In genomic region chr8:91518085-91518484, GRCm38 (mm10) we compare ENCODE assay signal across 21 mouse cellular contexts.
DNase-seq lines count a peak whose midpoint lies in the region; ATAC-seq lines count a peak whose summit lies in the region.
"Had no signal": no experiment of that assay in that cellular context is flagged by ENCODE, and none has a peak within 500 bp of the region (broad histone marks: within the 10 kb centered on the region; RNA-seq: fewer than 3 reads in every experiment).

No protein-coding gene starts in this region.

- no peak overlapping the region for H3K9ac ChIP-seq in kidney, embryonic 16.5 days (replicated peaks; ENCODE audit: low read length)
- H3K9ac ChIP-seq in liver, embryonic 12.5 days = no peak overlapping the region
- H3K9ac ChIP-seq: embryonic facial prominence, embryonic 12.5 days; forebrain, embryonic 15.5 days; hindbrain, embryonic 13.5 days had no signal

- no peak overlapping the region for H3K4me2 ChIP-seq in kidney, embryonic 16.5 days (replicated peaks; ENCODE audit: low read depth, low read length)
- peak overlapping the region; percentile 14; the same call in 1 of the 2 replicates for H3K4me2 ChIP-seq in liver, embryonic 12.5 days
- H3K4me2 ChIP-seq: embryonic facial prominence, embryonic 12.5 days; forebrain, embryonic 15.5 days; hindbrain, embryonic 13.5 days had no signal

- H3K27me3 ChIP-seq in kidney, embryonic 16.5 days (ENCODE audit: insufficient read depth, low read length) = no peaks in the 10 kb centered on the region
- no peaks in the 10 kb centered on the region for H3K27me3 ChIP-seq in liver, embryonic 12.5 days (replicated peaks)
- H3K27me3 ChIP-seq: CH12.LX, Patski had no signal

- no peaks in the 10 kb centered on the region for H3K9me3 ChIP-seq in kidney, embryonic 16.5 days (ENCODE audit: low read length)
- no peaks in the 10 kb centered on the region for H3K9me3 ChIP-seq in liver, embryonic 12.5 days (replicated peaks)
- H3K9me3 ChIP-seq: embryonic facial prominence, embryonic 12.5 days; forebrain, embryonic 15.5 days; hindbrain, embryonic 13.5 days had no signal

- no peaks in the 10 kb centered on the region for H3K36me3 ChIP-seq in kidney, embryonic 16.5 days (ENCODE audit: insufficient read depth, low read length)
- peaks cover 4% of the 10 kb centered on the region for H3K36me3 ChIP-seq in liver, embryonic 12.5 days
- H3K36me3 ChIP-seq: embryonic facial prominence, embryonic 12.5 days; forebrain, embryonic 15.5 days; hindbrain, embryonic 13.5 days had no signal

- no peak for DNase-seq in kidney, postnatal 4 days
- DNase-seq in 416B (ENCODE audit: low read depth) = peak; percentile 31
- no peak for DNase-seq in left cerebral cortex, adult 18-20 months (ENCODE audit: low spot score in 2 of 2)
- DNase-seq in layer of hippocampus, adult 18-20 months (ENCODE audit: low spot score in 2 of 2) = no peak
- DNase-seq: adrenal gland, postnatal 14 days; cerebellum, adult 11-12 months; cerebellum, adult 9-10 months; embryo, embryonic 11 days; gastrocnemius, postnatal 36 days; heart, adult 11 months; heart, postnatal 10 days had no signal

- H3K27ac ChIP-seq in kidney, embryonic 16.5 days (ENCODE audit: low read length) = peak overlapping the region; percentile 32; the same call in 1 of the 2 replicates
- no peak overlapping the region for H3K27ac ChIP-seq in liver, embryonic 12.5 days
- H3K27ac ChIP-seq: embryonic facial prominence, embryonic 12.5 days; forebrain, embryonic 15.5 days; hindbrain, embryonic 13.5 days had no signal

- no peak overlapping the region for H3K4me3 ChIP-seq in kidney, embryonic 16.5 days (ENCODE audit: low read length)
- H3K4me3 ChIP-seq in liver, embryonic 12.5 days = no peak overlapping the region
- H3K4me3 ChIP-seq: embryonic facial prominence, embryonic 12.5 days; forebrain, embryonic 15.5 days; hindbrain, embryonic 13.5 days had no signal

- no peak for ATAC-seq in kidney, embryonic 16.5 days (ENCODE audit: low FRiP score, low TSS enrichment)
- ATAC-seq in liver, embryonic 12.5 days = peak; percentile 68; the same call in 1 of the 2 replicates
- peak; percentile 50 for ATAC-seq in megakaryocyte progenitor cell, adult 5-6 weeks (replicated peaks; ENCODE audit: poor library complexity)
- ATAC-seq in inflammation-experienced regulatory T-cells, adult 6 months = no peak
- ATAC-seq: activated CD4-positive, CD25-positive, alpha-beta regulatory T cell, adult 4 months; forebrain, embryonic 15.5 days; Patski had no signal

- peaks cover 52% of the 10 kb centered on the region for H3K4me1 ChIP-seq in kidney, embryonic 16.5 days (ENCODE audit: insufficient read depth, low read length)
- H3K4me1 ChIP-seq in liver, embryonic 12.5 days = peaks cover 20% of the 10 kb centered on the region

- WGBS in kidney, embryonic 16.5 days = 34% methylated on average over 6 of the region's 6 CpGs
- 8% methylated on average over 6 of the region's 6 CpGs for WGBS in liver, embryonic 12.5 days (ENCODE audit: insufficient replicate concordance)

Comparison
In these comparisons a context has a peak if more than half of its experiments do, and no peak if none do; other contexts are left out.
1. ATAC-seq: peak in liver, embryonic 12.5 days (single experiment) and megakaryocyte progenitor cell, adult 5-6 weeks (single experiment); none in kidney, embryonic 16.5 days (single experiment) and inflammation-experienced regulatory T-cells, adult 6 months (single experiment).